Mouse (Mus musculus) hematopoietic stem cell, adult 5-6 weeks (primary cell): ENCODE data around the gene Cnga1. TPM values are rescaled to one million over a fixed set of nuclear protein-coding genes. Genes with fewer than 3 reads are reported as not detected.
"Not testable (repeated sequence)": the region's sequence is repeated elsewhere in the genome, so short reads cannot be mapped to it uniquely, and the experiment has no call there.

ENCODE experiments used
- ATAC-seq, 2 experiments: fragments of 125-278 bp in 1 of 2; replicated peaks in 1 of 2; 2 replicates each; pipeline ENCODE4 v1.8.0; 2016 to 2017; ENCODE audit warnings: inconsistent platforms in 2 of 2, mild to moderate bottlenecking in 2 of 2, moderate number of reproducible peaks in 2 of 2, low read depth in 1 of 2, moderate TSS enrichment in 1 of 2; ENCODE audit not compliant: low FRiP score in 2 of 2, poor library complexity in 2 of 2, severe bottlenecking in 2 of 2, insufficient read depth in 1 of 2, low TSS enrichment in 1 of 2
- total RNA-seq: library from RNA; stranded (forward); fragments of 172-1452, 232-1000 nt; gene quantifications from 2 replicates; pipeline ENCODE4 v1.2.3, GENCODE M21; 2017

Gene Cnga1
- total RNA-seq, 1 experiment from 2014 or later = 0.05 TPM

DNA sequence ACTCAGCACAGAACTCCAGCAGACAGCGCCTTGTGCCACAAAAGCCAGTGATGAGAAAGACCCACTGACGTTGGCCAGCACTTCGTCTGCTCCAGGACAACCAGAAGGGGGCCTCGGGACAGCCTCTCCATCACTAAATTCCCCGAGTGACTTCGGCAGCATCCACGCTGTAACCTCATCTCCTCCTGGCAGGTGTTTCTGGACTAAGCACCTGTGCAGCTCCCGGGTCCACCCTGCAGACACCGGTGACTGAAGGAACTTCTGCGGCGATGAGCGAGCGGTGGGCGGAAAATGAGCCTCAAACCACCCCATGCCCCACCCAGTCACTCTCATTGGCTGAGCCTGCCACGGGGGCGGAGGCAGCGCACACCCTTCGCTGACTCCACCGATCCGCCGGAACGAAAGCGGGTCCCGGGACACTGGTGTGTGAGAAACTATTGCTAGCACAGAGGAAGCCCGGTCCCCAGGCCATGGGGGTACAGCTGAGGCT is 3.4 kb upstream of the Cnga1 start, which contains the start of gene Nipal1:
Gene Nipal1 (plus strand): TSS at position 378 of the 490 bp plus-strand sequence.
- ATAC-seq = peak; percentile 98

DNA sequence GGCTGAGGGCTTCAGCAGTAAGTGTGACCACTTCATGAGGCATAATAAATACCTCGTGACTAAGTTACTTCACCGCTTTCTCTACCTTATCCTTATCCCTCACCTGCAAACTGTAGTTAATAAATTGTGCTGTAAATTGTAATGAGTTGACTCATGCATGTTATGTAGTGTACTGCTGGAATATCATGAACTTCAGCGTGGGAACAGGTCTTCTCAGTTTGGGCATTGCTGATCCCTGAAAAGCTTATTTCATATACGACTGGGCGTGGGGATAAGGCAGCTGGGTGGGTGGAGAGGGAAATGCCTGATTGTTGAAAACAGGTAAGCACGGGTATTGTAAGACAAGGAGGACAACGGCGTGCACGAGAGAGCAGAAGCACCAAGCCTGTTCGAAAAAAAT is 2.9 kb upstream of the Cnga1 start:
- ATAC-seq = no peak

DNA sequence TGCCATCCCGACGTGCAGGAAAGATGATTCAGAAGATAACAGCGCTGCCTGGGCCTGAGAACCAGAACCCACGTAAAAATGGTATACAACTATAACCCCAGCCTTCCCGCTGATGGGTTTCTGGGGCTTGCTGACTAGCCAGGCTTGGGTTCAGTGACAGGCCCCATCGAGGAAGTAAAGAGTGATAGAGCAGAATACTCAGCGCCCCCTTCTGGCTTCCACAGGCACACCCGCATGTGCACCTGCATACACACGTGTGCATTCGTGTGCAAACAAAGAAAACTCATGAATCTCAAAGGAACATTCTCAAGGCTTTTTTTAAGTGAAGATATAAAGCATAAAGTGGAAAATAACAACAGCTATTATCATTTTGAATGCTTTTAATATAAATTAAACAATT is 2.1 kb upstream of the Cnga1 start:
- ATAC-seq = peak in 1 of 2 experiments; percentile 20; a peak in 1 of 4 replicates

DNA sequence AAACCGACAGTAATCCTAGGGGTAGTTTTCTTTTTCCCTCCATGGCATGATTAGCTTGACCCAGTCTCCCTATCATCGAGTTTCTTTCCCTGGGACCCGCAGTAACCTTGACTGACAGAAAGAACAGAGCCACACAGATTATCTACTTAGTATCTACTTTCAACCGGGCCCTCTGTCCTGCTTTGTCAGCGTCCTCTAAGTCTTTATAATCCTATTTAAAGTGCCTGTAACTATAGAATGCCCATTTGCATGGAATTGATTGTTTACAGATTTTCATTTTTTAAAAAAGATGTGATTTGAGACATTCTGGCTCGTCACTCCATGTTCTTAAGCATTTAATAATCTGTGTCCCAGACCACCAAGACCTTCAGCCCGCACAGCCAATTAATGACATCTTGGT is 420 bp downstream of the Cnga1 start:
- no peak for ATAC-seq

DNA sequence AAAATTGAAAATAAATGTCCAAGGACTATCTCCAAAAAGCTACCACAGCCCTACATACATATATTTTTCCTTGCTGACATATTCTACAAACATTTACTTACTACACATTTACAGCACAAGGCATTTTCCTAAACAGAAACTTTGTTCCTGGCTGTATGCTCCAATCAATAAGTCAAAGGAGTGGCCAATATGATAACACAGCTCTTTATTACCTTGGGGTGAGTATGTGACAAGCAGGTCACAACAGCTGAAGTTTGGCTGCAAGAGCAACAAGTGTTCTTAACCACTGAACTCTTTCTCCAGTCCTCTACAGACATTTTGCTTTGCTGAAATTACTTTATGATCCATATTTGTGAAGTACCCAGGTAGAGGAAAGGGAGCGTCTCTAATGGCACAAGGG is 4.0 kb downstream of the Cnga1 start:
- ATAC-seq = no peak

DNA sequence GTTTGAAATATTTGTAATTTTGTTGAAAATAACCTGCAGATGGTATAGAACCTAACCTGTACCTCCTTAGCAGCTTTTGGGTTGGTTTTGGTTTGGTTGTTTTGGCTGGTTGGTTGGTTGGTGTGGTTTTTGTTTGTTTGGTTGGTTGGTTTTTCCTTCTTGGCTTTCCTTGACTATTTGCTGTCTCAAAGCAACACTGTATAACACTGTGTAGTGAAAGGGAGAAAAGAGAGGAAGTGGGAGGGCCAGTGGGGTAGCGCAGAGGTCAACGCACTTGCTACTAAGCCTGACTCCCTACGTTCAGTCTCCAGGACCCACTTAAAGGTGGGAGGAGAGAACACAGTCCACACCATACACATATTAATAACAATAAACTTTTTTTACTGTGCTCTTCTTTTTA is 7.5 kb downstream of the Cnga1 start:
- 0 out of 4 replicates have a peak, but pooled peaks of 1 of the 2 experiments have one; percentile 18 for ATAC-seq

DNA sequence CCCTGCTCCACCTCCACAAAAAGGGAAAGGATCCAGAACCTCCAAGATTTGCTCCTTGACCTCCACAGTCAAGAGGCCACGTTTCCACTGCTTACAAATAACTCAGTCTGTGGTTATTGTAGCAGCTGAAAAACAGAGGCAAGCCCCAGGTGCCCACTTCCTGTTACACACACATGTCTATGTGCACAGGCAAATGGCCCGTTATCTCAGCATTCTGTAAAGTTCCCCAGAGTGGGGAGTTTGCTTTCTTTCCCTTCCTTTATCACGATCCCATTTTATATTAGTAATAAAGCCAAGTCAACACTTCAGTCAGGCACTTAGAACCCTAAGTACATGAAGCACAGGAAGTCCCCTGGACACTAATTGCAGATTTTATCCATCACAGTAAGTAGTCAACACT is 8.0 kb downstream of the Cnga1 start:
- peak; percentile 80 to 85 for ATAC-seq

DNA sequence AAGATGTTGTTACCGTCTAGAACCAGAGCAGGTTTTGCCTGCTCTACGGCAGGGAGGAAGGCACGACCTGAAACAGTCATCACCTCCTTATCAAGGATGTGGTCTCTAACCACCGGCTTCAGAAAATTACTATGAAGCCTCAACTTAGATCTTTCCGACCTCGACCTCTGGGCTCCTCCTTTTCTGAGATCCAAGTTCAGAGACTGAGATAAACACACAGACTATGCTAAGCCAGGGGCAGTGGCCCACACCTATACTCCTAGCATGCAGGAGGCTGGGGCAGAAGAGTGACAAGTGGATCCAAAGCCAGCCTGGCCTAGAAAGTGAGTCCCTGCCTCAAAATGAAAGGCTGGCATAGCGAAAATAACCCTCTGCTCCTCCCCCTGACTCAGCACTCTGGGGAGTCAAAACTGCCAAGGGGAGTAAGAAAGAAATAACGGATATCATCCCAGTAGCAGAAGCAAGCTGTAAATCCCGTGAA is 9.2 kb downstream of the Cnga1 start:
- peak; percentile 17 to 33; a peak in 3 of 4 replicates for ATAC-seq

DNA sequence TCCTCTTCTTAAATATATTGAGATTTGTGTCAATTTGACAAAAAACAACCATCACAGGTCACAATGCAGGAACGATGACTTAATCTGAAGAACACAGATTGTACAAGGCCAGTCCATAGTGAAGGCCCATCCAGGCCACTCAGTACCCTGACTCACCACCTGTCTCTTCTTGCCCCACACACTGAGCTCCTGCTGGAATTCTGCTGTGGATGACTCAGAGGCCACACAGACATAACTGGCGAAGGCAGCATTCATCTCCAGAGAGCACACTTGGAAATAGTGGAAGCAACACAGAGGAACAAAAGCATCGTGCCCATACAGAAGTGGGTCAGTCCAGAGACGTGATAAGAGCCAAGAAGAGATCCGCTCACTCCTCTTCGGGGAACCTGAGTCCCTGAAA is 14.0 kb downstream of the Cnga1 start:
- ATAC-seq = no peak

DNA sequence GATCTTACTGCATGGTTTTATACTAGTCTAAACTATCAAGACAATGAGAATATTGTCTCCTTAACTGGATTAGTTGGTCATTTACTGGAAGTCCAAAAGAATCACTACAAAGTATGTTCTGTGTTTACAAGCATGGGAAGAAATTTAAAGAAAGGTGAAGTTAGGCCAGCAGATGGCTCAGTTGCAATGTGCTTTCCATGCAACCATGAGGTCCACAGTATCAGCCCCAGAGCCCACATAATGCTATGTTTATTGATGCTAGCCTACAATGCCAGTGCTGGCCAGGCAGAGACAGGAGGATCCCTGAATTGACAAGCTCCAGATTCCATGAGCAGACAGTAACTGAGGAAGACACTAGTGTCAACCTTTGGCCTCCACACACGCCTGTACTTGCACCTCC is 23.1 kb downstream of the Cnga1 start:
- ATAC-seq = no peak

DNA sequence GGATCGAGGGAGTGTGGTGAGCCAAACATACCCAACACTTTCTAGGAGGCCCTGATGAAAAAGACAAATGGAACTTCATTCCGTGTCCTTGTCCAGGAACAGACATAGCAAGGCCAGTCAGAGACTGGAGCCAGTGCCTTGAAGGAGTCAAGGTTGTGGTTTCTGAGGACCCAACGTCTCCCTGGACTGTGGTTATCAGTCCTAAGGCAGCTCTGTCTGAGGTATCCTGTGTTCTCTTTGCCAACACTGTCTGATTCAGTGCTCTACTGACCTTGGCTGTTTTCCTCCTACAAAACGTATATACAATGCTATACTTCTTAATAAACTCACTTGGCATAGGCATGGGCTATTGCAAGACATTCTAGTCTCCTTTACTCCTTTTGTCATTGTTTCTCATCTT is 26.7 kb downstream of the Cnga1 start:
- ATAC-seq = no peak

DNA sequence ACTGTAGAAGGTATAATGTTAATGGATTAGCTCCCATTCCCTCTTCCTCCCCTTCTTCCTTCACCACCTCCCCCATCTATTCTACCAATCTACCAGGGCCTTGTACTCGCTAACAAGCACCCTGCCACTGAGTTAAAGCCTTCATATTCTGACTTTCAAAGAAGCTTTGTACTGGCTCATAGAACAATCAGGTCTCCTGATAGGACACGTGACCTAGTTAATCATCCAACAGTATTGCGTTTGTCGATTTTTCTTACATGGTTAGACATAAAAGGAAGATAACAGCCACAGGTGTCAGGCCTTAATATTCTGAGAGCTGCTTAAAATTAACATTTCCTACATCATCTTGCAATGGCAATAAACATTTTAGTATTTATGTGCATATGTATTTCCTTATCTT is 40.9 kb downstream of the Cnga1 start:
- no peak for ATAC-seq

DNA sequence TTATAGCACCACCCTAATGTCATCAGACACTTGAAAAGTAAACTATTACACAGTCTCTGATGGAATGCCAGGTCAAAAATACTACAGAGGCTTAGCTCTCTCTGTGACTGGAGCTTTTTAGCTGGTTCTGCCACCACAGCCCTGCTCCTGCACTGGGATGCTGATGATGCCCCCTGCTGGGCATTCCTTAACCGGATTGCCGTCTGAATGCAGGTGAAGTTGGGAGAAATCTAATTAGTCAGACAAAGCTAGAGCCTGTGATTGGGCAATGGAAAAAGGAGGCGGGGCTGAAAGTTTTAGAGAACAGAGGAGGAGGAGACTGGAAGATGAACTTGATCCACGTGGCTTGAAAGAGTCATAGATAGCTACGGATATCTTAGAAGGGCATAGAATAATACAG is 43.1 kb downstream of the Cnga1 start:
- peak; percentile 59 to 68 for ATAC-seq

DNA sequence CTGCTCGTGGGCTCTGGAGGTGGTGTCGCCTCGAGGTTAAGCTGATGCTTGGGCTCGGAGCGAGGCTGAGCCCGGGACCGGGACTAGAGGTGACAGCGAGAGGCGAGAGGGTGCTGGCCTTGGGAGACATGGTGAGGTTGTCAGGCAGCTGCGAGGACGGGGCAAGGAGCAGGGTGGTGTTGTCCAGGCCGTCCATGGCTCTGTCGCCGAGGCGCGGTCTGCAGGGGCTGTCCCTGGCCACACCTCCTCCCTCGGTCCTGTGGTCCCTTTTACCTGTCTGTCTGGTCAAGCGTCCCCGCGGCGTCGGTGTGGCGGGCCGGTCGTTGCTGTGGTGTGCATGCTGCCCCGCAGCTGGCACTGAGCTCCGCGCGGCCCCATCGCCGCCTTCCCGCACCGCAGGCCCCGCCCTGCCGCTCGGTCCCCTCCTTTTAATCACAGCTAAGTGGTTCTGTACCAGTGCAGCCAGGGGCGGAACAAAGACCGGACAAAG is 56.8 kb downstream of the Cnga1 start, which contains the start of gene Gm5868:
Gene Gm5868 (minus strand): TSS at position 360 of the 490 bp plus-strand sequence.
- peak in 1 of 2 experiments; percentile 38; a peak in 1 of 4 replicates for ATAC-seq

DNA sequence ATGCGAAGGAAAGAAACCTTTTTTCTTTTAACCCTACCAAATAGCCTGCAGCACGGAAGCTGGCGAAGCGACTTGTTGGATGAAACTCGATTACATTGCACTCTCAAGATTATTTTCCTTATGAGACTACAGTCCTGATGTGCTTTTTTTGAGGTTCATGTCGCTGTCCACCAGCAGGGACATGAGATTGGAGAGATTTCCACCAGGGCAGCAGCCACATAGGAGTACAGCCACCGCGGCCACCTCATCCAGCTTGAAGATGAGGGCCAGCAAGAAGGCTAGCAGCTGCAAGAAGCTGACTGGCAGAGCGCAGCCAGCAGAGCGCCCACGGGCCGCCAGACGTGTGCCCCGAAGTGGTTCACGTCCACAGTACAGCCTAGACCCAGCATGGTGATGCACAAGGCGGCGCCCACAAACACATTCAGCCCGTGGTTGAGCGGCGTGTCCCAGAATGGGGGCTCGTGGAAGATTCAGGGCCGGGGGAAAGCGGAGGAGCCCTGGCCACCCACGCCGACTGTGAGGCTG is 57.3 kb downstream of the Cnga1 start:
- ATAC-seq = not testable (repeated sequence)

DNA sequence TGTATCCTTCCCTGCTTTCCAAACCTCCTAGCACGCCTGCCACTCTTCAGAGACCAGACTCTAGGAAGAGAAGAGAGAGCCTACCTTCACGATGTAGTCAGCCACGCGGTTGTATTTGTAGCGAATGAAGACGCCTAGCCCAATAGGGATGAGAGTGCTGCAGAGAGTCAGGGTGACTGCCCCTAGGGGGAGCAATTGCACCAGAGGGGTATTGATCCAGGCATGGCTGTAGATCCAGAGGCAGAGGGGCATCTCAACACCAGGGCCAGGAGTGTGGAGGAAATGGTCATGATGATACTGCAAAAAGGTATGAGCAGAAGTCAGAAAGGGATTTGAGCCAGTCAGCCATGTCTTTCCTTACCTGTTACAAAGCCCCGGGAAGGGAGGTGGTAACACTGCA is 58.0 kb downstream of the Cnga1 start:
- peak; percentile 47 to 60; a peak in 3 of 4 replicates for ATAC-seq

DNA sequence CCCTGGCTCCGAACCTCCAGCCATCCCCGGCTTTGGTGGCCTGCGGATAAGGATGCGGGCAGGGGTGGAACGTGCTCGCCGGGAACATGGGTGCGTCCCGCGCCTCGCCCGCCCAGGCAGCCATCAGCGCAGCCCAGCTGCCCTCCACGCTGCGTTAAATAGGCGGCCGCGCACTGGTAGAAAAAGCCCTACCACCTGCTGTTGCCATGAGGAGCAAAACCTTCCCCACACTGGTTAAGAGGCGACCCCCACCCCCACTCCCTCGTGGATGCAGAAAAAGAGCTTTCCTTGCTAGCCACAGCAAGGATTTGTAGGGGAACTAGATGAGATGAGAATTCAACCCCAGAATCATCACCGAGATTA is 63.1 kb downstream of the Cnga1 start, which contains the start of gene Zar1:
Gene Zar1 (minus strand): TSS at position 285 of the 363 bp plus-strand sequence.
- ATAC-seq = peak; percentile 5 to 13; a peak in 1 of 4 replicates

DNA sequence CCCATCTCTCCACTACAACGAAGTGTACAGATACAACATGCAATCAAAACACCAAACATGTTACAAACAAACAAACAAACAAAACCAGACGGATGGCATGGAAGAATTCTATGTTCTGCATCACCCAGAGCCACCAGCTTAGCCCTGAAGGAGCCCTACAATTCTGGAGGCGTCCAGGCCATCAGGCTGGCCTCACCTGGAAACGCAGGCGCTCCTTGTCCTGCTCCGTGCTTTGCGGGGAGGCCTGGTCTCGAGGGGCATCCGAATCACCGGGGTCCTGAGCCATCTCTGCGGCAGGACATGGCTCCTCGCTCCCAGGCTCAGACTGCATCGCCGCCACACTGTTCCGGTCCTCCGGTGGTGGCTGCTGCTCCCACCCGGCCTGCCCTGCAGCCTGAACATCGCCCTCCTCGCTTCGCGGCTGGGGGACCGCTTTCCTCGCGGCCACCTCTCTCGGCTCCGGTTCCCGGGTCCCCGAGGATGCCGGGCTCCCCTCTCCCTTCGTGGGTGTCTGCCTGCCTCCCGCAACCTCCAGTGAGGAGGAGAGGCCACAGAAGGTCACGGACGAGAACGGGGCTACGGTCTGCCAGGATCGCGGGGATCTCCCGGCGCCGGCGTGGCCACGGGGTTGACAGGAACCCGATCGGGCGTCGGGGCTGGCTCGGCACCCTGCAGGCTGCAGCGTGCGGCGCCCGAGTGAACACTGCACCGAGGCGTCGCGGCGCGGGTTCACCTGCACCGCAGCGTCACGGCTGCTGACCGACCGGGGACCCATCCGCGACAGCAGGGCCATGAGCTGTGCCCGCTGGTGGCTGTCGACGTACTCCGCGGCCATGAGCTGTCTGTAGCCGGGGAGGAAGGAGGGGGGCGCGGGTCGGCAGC is 63.7 kb downstream of the Cnga1 start:
- peak; percentile 44 to 59 for ATAC-seq
